Mouse (Mus musculus) stomach, embryonic 14.5 days (tissue): ENCODE data around the gene Litaf. TPM values are rescaled to one million over a fixed set of nuclear protein-coding genes. Genes with fewer than 3 reads are reported as not detected.

Experiments
- ATAC-seq: fragments of 200-750 bp; cut with Nextera tagmentation; 2 replicates; pipeline ENCODE4 v1.8.0; 2017; ENCODE audit warnings: low read depth, moderate TSS enrichment; ENCODE audit not compliant: insufficient number of reproducible peaks, insufficient read depth, low FRiP score
- H3K27ac ChIP-seq: fragments of 300-500 bp; sonication (generic); 2 replicates; pipeline ENCODE4 v1.5.1; 2014; ENCODE audit warnings: mild to moderate bottlenecking, low read length, moderate library complexity, mixed read lengths
- H3K27me3 ChIP-seq: fragments of 300-500 bp; sonication (generic); 2 replicates; pipeline ENCODE4 v1.6.1; 2014; ENCODE audit warnings: low read length, control low read depth, mixed read lengths; ENCODE audit not compliant: control insufficient read depth, insufficient read depth
- H3K36me3 ChIP-seq: fragments of 300-500 bp; sonication (generic); 2 replicates; pipeline ENCODE4 v1.6.1; 2014; ENCODE audit warnings: mild to moderate bottlenecking, control low read depth, low read length, moderate library complexity, mixed read lengths; ENCODE audit not compliant: control insufficient read depth, insufficient read depth
- H3K4me1 ChIP-seq: fragments of 300-500 bp; sonication (generic); 2 replicates; pipeline ENCODE4 v1.6.1; 2014; ENCODE audit warnings: low read length, control low read depth, mixed read lengths; ENCODE audit not compliant: control insufficient read depth, insufficient read depth
- H3K4me2 ChIP-seq: fragments of 300-500 bp; sonication (generic); replicated peaks from 2 replicates; pipeline ENCODE4 v1.6.1; 2014; ENCODE audit warnings: low read depth, low read length, control low read depth
- H3K4me3 ChIP-seq: fragments of 300-500 bp; sonication (generic); 2 replicates; pipeline ENCODE4 v1.5.1; 2014; ENCODE audit warnings: low read depth, low read length, control low read depth
- H3K9ac ChIP-seq: fragments of 300-500 bp; sonication (generic); replicated peaks from 2 replicates; pipeline ENCODE4 v1.6.1; 2014; ENCODE audit warnings: low read depth, mild to moderate bottlenecking, control low read depth, low read length, moderate library complexity, mixed read lengths
- H3K9me3 ChIP-seq: fragments of 300-500 bp; sonication (generic); 2 replicates; pipeline ENCODE4 v1.6.1; 2016; ENCODE audit warnings: low read depth, low read length, control low read depth; ENCODE audit not compliant: control insufficient read depth
- WGBS: fragments of 180-500 bp; shearing (Covaris S2); extraction: QIAGEN DNeasy Blood & Tissue Kit; methylation state at CpG from one replicate; pipeline ENCODE4 v1.1.7; 2014; 5-methylcytosine and 5-hydroxymethylcytosine counted together
- polyA plus RNA-seq: library from polyadenylated mRNA; unstranded; fragments of >200 nt; fragmentation: Nextera tagmentation; extraction: Ambion mirVana; gene quantifications from 2 replicates; pipeline ENCODE4 v1.2.1, GENCODE M21; 2014

The Litaf gene
- polyA plus RNA-seq, 1 experiment from 2014 or later = 107 TPM

- WGBS = 80% methylated on average over 5 of the region's 5 CpGs
- Histone ChIP-seq H3K9ac (no peak overlapping the region), H3K36me3 (peaks cover 44% of the 10 kb centered on the region), H3K4me3 (no peak overlapping the region), H3K27me3 (no peaks in the 10 kb centered on the region), H3K4me1 (peaks cover 28% of the 10 kb centered on the region), H3K9me3 (no peaks in the 10 kb centered on the region), H3K4me2 (no peak overlapping the region), H3K27ac (no peak overlapping the region)
- no peak for ATAC-seq
Measured at GRCm38 (mm10) chr16:11071176-11071575, 5.2 kb upstream of the Litaf start.

- H3K9me3 ChIP-seq = no peaks in the 10 kb centered on the region
- H3K27ac ChIP-seq = no peak overlapping the region
Measured at GRCm38 (mm10) chr16:11069710-11070420, 3.9 kb upstream of the Litaf start.

GRCm38 (mm10) chr16:11069271-11069670 is 3.3 kb upstream of the Litaf start:
- Histone ChIP-seq H3K27ac (peak overlapping the region; percentile 15; the same call in 1 of the 2 replicates), H3K9me3 (no peaks in the 10 kb centered on the region), H3K4me3 (no peak overlapping the region), H3K36me3 (peaks cover 28% of the 10 kb centered on the region), H3K4me2 (no peak overlapping the region; the same call in 1 of the 2 replicates), H3K9ac (no peak overlapping the region), H3K4me1 (peaks cover 31% of the 10 kb centered on the region), H3K27me3 (no peaks in the 10 kb centered on the region)
- no peak for ATAC-seq
- WGBS = 60% methylated on average over 6 of the region's 6 CpGs

More at GRCm38 (mm10) chr16:11069710-11070420, 3.9 kb upstream of the Litaf start:
- no peak overlapping the region for H3K4me2 ChIP-seq
- WGBS = 48% methylated on average over 7 of the region's 7 CpGs
- ATAC-seq = no peak
- peaks cover 34% of the 10 kb centered on the region for H3K36me3 ChIP-seq
- no peak overlapping the region for H3K4me3 ChIP-seq
- H3K9ac ChIP-seq = no peak overlapping the region
- H3K4me1 ChIP-seq = peaks cover 29% of the 10 kb centered on the region
- H3K27me3 ChIP-seq = no peaks in the 10 kb centered on the region

- Histone ChIP-seq H3K9ac (no peak overlapping the region), H3K4me3 (no peak overlapping the region), H3K27me3 (no peaks in the 10 kb centered on the region), H3K36me3 (peaks cover 22% of the 10 kb centered on the region), H3K27ac (no peak overlapping the region), H3K4me1 (peaks cover 32% of the 10 kb centered on the region), H3K9me3 (no peaks in the 10 kb centered on the region), H3K4me2 (peak overlapping the region; percentile 82)
- ATAC-seq = no peak
- WGBS = 82% methylated on average over 3 of the region's 3 CpGs
Measured at GRCm38 (mm10) chr16:11068666-11069065, 2.7 kb upstream of the Litaf start.

- H3K9me3 ChIP-seq = no peaks in the 10 kb centered on the region
- ATAC-seq = 0 out of 2 replicates have a peak, but pooled peaks have one; percentile 17
- H3K4me1 ChIP-seq = peaks cover 45% of the 10 kb centered on the region
Measured at GRCm38 (mm10) chr16:11066833-11067191, 855 bp upstream of the Litaf start.

GRCm38 (mm10) chr16:11065431-11065830 is 526 bp downstream of the Litaf start:
- Histone ChIP-seq H3K4me1 (peaks cover 45% of the 10 kb centered on the region), H3K4me3 (peak overlapping the region; percentile 91; the same call in 1 of the 2 replicates), H3K36me3 (no peaks in the 10 kb centered on the region), H3K27me3 (no peaks in the 10 kb centered on the region), H3K9ac (no peak overlapping the region), H3K4me2 (peak overlapping the region; percentile 48), H3K27ac (peak overlapping the region; percentile 39; the same call in 1 of the 2 replicates), H3K9me3 (no peaks in the 10 kb centered on the region)
- no peak for ATAC-seq
- WGBS = 59% methylated on average over 5 of the region's 5 CpGs

More at GRCm38 (mm10) chr16:11066833-11067191, 855 bp upstream of the Litaf start:
- Histone ChIP-seq H3K27me3 (no peaks in the 10 kb centered on the region), H3K27ac (peak overlapping the region; percentile 94), H3K4me3 (peak overlapping the region; percentile 91), H3K4me2 (peak overlapping the region; percentile 82), H3K9ac (peak overlapping the region; percentile 89), H3K36me3 (peaks cover 4% of the 10 kb centered on the region)
- WGBS = under 1% methylated on average over 22 of the region's 22 CpGs

- Histone ChIP-seq H3K9ac (no peak overlapping the region), H3K27ac (no peak overlapping the region), H3K4me2 (no peak overlapping the region), H3K36me3 (no peaks in the 10 kb centered on the region), H3K27me3 (no peaks in the 10 kb centered on the region), H3K9me3 (no peaks in the 10 kb centered on the region), H3K4me3 (no peak overlapping the region), H3K4me1 (peaks cover 43% of the 10 kb centered on the region)
- WGBS = 92% methylated on average over 6 of the region's 6 CpGs
- no peak for ATAC-seq
Measured at GRCm38 (mm10) chr16:11064742-11065141, 1.2 kb downstream of the Litaf start.

GRCm38 (mm10) chr16:11064341-11064740 is 1.6 kb downstream of the Litaf start:
- H3K4me1 ChIP-seq = peaks cover 39% of the 10 kb centered on the region

More at GRCm38 (mm10) chr16:11064341-11064740, 1.6 kb downstream of the Litaf start:
- no peaks in the 10 kb centered on the region for H3K9me3 ChIP-seq
- no peak overlapping the region for H3K4me3 ChIP-seq
- H3K27ac ChIP-seq = no peak overlapping the region
- 94% methylated on average over 4 of the region's 4 CpGs for WGBS
- H3K9ac ChIP-seq = no peak overlapping the region
- no peaks in the 10 kb centered on the region for H3K27me3 ChIP-seq
- no peak overlapping the region for H3K4me2 ChIP-seq
- H3K36me3 ChIP-seq = no peaks in the 10 kb centered on the region
- no peak for ATAC-seq
